Mouse (Mus musculus) heart, postnatal 10 days (tissue): ENCODE data around the gene Rpa1. TPM values are rescaled to one million over a fixed set of nuclear protein-coding genes. Genes with fewer than 3 reads are reported as not detected.

Experiments used
- DNase-seq, 2 experiments: peaks; one replicate each; pipeline ENCODE4 v3.0.0; 2021
- intact Hi-C: fragments of 180-260 bp; cut with DNase I; formaldehyde crosslinking; loops from one replicate; pipeline ENCODE4 v1.15.1; 2025
- microRNA-seq, 2 experiments: library from miRNA; unstranded; fragments of <30 nt; microRNA quantifications; one replicate each; pipeline ENCODE4 v1.2.0; 2022
- total RNA-seq, 2 experiments: library from RNA; stranded (reverse); gene quantifications; 2 replicates each; pipeline ENCODE4 v1.2.3; 2021

Rpa1 gene
- total RNA-seq, 2 experiments from 2014 or later, result 82.4 to 90.0 TPM

DNA sequence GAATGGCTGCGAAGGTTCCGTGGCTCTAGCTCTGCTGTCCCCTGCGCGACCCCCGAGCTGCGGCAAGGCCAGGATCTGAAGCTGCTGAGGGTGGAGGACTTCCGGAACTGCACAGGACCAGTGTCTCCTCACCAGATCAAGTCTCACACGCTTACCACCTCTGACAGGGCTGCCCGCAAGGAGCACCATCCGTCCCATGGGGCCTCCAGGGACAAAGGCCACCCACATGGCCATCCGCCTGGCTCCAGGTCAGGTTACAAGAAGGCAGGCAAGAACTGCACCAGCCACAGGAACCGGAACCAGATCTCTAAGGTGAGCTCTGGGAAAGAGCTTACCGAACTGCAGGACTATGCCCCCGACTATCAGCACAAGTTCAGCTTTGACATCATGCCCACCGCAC, 82.6 kb downstream of the Rpa1 start:
- DNase-seq, result no peak
- intact Hi-C loops, result no loop called here

- no peak for DNase-seq
- intact Hi-C loops, result no loop called here
Observed at GRCm38 (mm10) chr11:75264550-75264949, 83.6 kb downstream of the Rpa1 start.

GRCm38 (mm10) chr11:75263964-75264312, 84.2 kb downstream of the Rpa1 start:
- no peak for DNase-seq
- intact Hi-C loops, result no loop called here

GRCm38 (mm10) chr11:75263274-75263963, 84.7 kb downstream of the Rpa1 start:
- no peak for DNase-seq
- intact Hi-C loops, result no loop called here

- intact Hi-C loops, result no loop called here
- no peak for DNase-seq
Observed at GRCm38 (mm10) chr11:75262791-75263190, 85.3 kb downstream of the Rpa1 start.

GRCm38 (mm10) chr11:75262181-75262580, 85.9 kb downstream of the Rpa1 start:
- intact Hi-C loops, result no loop called here
- DNase-seq, result no peak

GRCm38 (mm10) chr11:75261730-75262129, 86.4 kb downstream of the Rpa1 start:
- DNase-seq, result no peak
- intact Hi-C loops, result no loop called here

DNA sequence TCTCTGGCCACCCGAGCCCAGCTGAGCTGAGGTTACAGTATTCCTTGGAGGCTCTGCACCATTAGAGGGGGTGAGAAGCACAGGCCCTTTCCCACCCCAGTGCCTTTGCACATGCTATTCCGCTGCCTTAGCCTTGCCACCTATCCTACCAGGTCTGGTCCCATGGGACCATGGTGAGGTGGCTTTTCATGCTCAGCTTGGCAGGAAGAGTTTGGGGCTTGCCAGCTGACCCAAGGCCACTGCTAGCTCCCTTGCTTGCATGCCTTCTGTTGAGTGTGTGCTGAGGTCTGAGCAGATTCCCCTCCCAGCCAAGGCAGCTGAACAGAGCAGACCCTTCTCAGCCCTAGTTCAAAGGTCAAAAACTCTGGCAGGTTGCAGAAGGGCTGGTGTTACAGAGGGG, 87.1 kb downstream of the Rpa1 start:
- intact Hi-C loops, result no loop called here
- no peak for DNase-seq

GRCm38 (mm10) chr11:75259996-75260561, 88.0 kb downstream of the Rpa1 start:
- DNase-seq, result peak; percentile 62 to 66

GRCm38 (mm10) chr11:75259416-75259815, 88.7 kb downstream of the Rpa1 start:
- no peak for DNase-seq
- intact Hi-C loops, result no loop called here

More at GRCm38 (mm10) chr11:75259996-75260561, 88.0 kb downstream of the Rpa1 start:
- intact Hi-C loops, result no loop called here

- intact Hi-C loops, result no loop called here
- no peak for DNase-seq
Observed at GRCm38 (mm10) chr11:75257056-75257648, 91.0 kb downstream of the Rpa1 start.

GRCm38 (mm10) chr11:75255330-75255729, 92.8 kb downstream of the Rpa1 start:
- intact Hi-C loops, result loop anchor here (2.0 kb wide), 1 partner anchor 35 kb away; no protein-coding TSS in a partner anchor
- DNase-seq, result no peak

DNA sequence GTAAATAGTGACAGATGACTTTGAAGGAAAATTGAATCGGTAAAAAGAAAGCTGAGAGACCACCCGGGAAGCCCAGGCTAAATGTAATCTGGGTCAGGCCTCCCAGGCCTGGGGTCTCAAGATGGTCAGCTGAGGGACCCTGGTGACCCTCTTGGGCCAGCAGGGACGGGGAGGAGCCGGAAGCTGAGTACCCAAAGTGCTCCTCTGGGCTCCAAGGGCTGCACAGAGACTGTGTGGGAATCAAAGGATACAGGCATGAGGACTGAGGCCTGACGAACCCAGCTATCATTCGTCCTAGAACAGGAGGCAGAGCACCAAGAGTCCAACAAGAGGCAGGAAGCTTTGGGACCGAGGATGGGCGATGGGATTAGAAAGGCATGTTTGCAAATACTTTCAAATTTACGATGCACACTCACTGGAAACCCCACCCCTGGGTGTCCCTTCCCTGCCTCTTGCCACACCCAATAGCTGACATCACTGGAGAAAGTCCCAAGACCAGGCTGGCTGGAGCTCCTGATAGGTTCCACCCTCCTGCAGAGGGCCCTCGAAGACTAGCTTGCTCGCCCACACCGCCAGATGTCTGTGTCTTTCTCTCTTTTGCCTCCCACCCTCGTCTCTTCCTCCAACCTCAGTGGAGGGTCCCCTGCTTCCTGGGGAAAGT, 93.7 kb downstream of the Rpa1 start:
- intact Hi-C loops, result loop anchor here (2.0 kb wide), 1 partner anchor 36 kb away; no protein-coding TSS in a partner anchor
- peak; percentile 72 to 76 for DNase-seq

- intact Hi-C loops, result no loop called here
- DNase-seq, result no peak
Observed at GRCm38 (mm10) chr11:75251557-75252070, 96.5 kb downstream of the Rpa1 start.

GRCm38 (mm10) chr11:75251006-75251512, 97.1 kb downstream of the Rpa1 start:
- intact Hi-C loops, result no loop called here
- no peak for DNase-seq

GRCm38 (mm10) chr11:75249588-75249987, 98.5 kb downstream of the Rpa1 start:
- no peak for DNase-seq
- intact Hi-C loops, result no loop called here

Small RNA genes lying within 50 kb of the gene (microRNA-seq; reads per million reads assigned to microRNA genes)
- 0 reads per million in 2 experiments for gene Gm47300

Other genes starting within 250 kb of the Rpa1 start
- 10 to 100 TPM; 36.3 to 48.5 TPM for gene Hic1, start 178.8 kb downstream of the Rpa1 start, total RNA-seq
- 1 to 10 TPM; 7.8 to 9.5 TPM for gene Ovca2, start 169.5 kb downstream of the Rpa1 start, total RNA-seq
- 10 to 100 TPM; 13.9 to 15.6 TPM for gene Dph1, start 157.1 kb downstream of the Rpa1 start, total RNA-seq
- 10 to 100 TPM; 13.9 to 21.4 TPM for gene Rtn4rl1, start 154.5 kb downstream of the Rpa1 start, total RNA-seq
- 1 to 10 TPM; 4.9 to 7.4 TPM for gene Smyd4, start 109 bp upstream of the Rpa1 start, total RNA-seq
- gene Serpinf1, start 74.4 kb upstream of the Rpa1 start, total RNA-seq, result 10 to 100 TPM; 23.6 to 29.0 TPM
- gene Serpinf2, start 91.3 kb upstream of the Rpa1 start, total RNA-seq, result not detected
- gene Wdr81, start 106.4 kb upstream of the Rpa1 start, total RNA-seq, result 1 to 10 TPM; 7.8 to 8.3 TPM
- gene Tlcd2, start 113.4 kb upstream of the Rpa1 start, total RNA-seq, result 1 to 10 TPM; 8.1 to 9.3 TPM
- gene Prpf8, start 138.5 kb upstream of the Rpa1 start, total RNA-seq, result 100 to 1,000 TPM; 103 to 109 TPM
- gene Rilp, start 161.8 kb upstream of the Rpa1 start, total RNA-seq, result 10 to 100 TPM; 32.2 to 34.5 TPM
- 10 to 100 TPM; 15.9 to 17.8 TPM for gene Scarf1, start 165.2 kb upstream of the Rpa1 start, total RNA-seq
- gene Slc43a2, start 183.4 kb upstream of the Rpa1 start, total RNA-seq, result 10 to 100 TPM; 14.2 to 17.3 TPM
- gene Pitpna, start 239.8 kb upstream of the Rpa1 start, total RNA-seq, result 100 to 1,000 TPM; 146 to 150 TPM